ENCODE assay signal across 14 mouse cellular contexts in genomic region chr11:76339141-76339540, GRCm38 (mm10). TPM values are rescaled to one million over a fixed set of nuclear protein-coding genes. Genes with fewer than 3 reads are reported as not detected.
DNase-seq lines count a peak whose midpoint lies in the region; ATAC-seq and TF ChIP-seq lines count a peak whose summit lies in the region.
"Had no signal": no experiment of that assay in that cellular context is flagged by ENCODE, and none has a peak within 500 bp of the region (broad histone marks: within the 10 kb centered on the region; RNA-seq: fewer than 3 reads in every experiment).

No protein-coding gene starts in this region.

- H3K27me3 ChIP-seq in forebrain, postnatal 0 days (ENCODE audit: insufficient read depth, low read length), result no peaks in the 10 kb centered on the region
- no peaks in the 10 kb centered on the region for H3K27me3 ChIP-seq in forebrain, embryonic 16.5 days (replicated peaks; ENCODE audit: control insufficient read depth, insufficient read depth, low read length)
- H3K27me3 ChIP-seq in neural tube, embryonic 13.5 days, result no peaks in the 10 kb centered on the region
- no peaks in the 10 kb centered on the region for H3K27me3 ChIP-seq in neural tube, embryonic 15.5 days (replicated peaks)
- no peaks in the 10 kb centered on the region for H3K27me3 ChIP-seq in embryonic facial prominence, embryonic 15.5 days
- H3K27me3 ChIP-seq: liver, embryonic 12.5 days; midbrain, embryonic 15.5 days had no signal

- H3K4me3 ChIP-seq in forebrain, postnatal 0 days (ENCODE audit: low read depth, low read length), result no peak overlapping the region
- H3K4me3 ChIP-seq in forebrain, embryonic 16.5 days (replicated peaks; ENCODE audit: low read length), result no peak overlapping the region
- no peak overlapping the region for H3K4me3 ChIP-seq in neural tube, embryonic 13.5 days
- no peak overlapping the region for H3K4me3 ChIP-seq in neural tube, embryonic 15.5 days (replicated peaks)
- H3K4me3 ChIP-seq in embryonic facial prominence, embryonic 15.5 days (replicated peaks), result no peak overlapping the region
- H3K4me3 ChIP-seq: erythroblast, embryonic 14.5 days; hindbrain, embryonic 10.5 days; left cerebral cortex, adult 2 months; liver, embryonic 12.5 days; midbrain, embryonic 15.5 days had no signal

- 45% methylated on average over 11 of the region's 11 CpGs for WGBS in forebrain, postnatal 0 days
- WGBS in forebrain, embryonic 16.5 days, result 58% methylated on average over 11 of the region's 11 CpGs
- 74% methylated on average over 11 of the region's 11 CpGs for WGBS in neural tube, embryonic 13.5 days
- WGBS in neural tube, embryonic 15.5 days, result 69% methylated on average over 11 of the region's 11 CpGs
- WGBS in embryonic facial prominence, embryonic 15.5 days, result 25% methylated on average over 11 of the region's 11 CpGs

- TF ChIP-seq CTCF in forebrain, postnatal 0 days (IDR thresholded peaks at IDR 0.05; ENCODE audit: low read depth), result no peak

- no peak overlapping the region for H3K27ac ChIP-seq in forebrain, postnatal 0 days (ENCODE audit: low read depth, low read length)
- H3K27ac ChIP-seq in forebrain, embryonic 16.5 days (ENCODE audit: low read length), result no peak overlapping the region
- H3K27ac ChIP-seq in neural tube, embryonic 13.5 days (replicated peaks), result peak overlapping the region; percentile 28; the same call in 1 of the 2 replicates
- H3K27ac ChIP-seq in neural tube, embryonic 15.5 days (replicated peaks), result no peak overlapping the region
- H3K27ac ChIP-seq in embryonic facial prominence, embryonic 15.5 days (replicated peaks), result peak overlapping the region; percentile 89
- H3K27ac ChIP-seq: hindbrain, embryonic 10.5 days; left cerebral cortex, adult 2 months; liver, embryonic 12.5 days; midbrain, embryonic 15.5 days had no signal

- no peaks in the 10 kb centered on the region for H3K9me3 ChIP-seq in forebrain, postnatal 0 days (ENCODE audit: low read length)
- H3K9me3 ChIP-seq in forebrain, embryonic 16.5 days (ENCODE audit: control insufficient read depth, low read length), result no peaks in the 10 kb centered on the region
- H3K9me3 ChIP-seq in neural tube, embryonic 13.5 days, result no peaks in the 10 kb centered on the region
- no peaks in the 10 kb centered on the region for H3K9me3 ChIP-seq in neural tube, embryonic 15.5 days (replicated peaks)
- H3K9me3 ChIP-seq in embryonic facial prominence, embryonic 15.5 days (replicated peaks), result no peaks in the 10 kb centered on the region
- H3K9me3 ChIP-seq: hindbrain, embryonic 10.5 days; liver, embryonic 12.5 days; midbrain, embryonic 15.5 days had no signal

- H3K4me1 ChIP-seq in forebrain, postnatal 0 days (ENCODE audit: insufficient read depth), result 0 out of 2 replicates have a peak, but pooled peaks cover 3% of the 10 kb centered on the region
- H3K4me1 ChIP-seq in forebrain, embryonic 16.5 days (replicated peaks; ENCODE audit: control insufficient read depth, insufficient read depth, low read length), result peaks cover 24% of the 10 kb centered on the region
- H3K4me1 ChIP-seq in neural tube, embryonic 13.5 days (replicated peaks), result peaks cover 57% of the 10 kb centered on the region
- H3K4me1 ChIP-seq in neural tube, embryonic 15.5 days, result peaks cover 39% of the 10 kb centered on the region
- peaks cover 84% of the 10 kb centered on the region for H3K4me1 ChIP-seq in embryonic facial prominence, embryonic 15.5 days

- H3K4me2 ChIP-seq in forebrain, postnatal 0 days (ENCODE audit: low read depth), result no peak overlapping the region
- no peak overlapping the region for H3K4me2 ChIP-seq in forebrain, embryonic 16.5 days (ENCODE audit: low read length)
- no peak overlapping the region for H3K4me2 ChIP-seq in neural tube, embryonic 13.5 days
- no peak overlapping the region for H3K4me2 ChIP-seq in neural tube, embryonic 15.5 days
- H3K4me2 ChIP-seq in embryonic facial prominence, embryonic 15.5 days (replicated peaks), result 0 out of 2 replicates have a peak overlapping the region, but pooled peaks have one; percentile 4
- H3K4me2 ChIP-seq: liver, embryonic 12.5 days; midbrain, embryonic 15.5 days had no signal

- ATAC-seq in forebrain, postnatal 0 days, result no peak
- no peak for ATAC-seq in forebrain, embryonic 16.5 days
- ATAC-seq in neural tube, embryonic 13.5 days (ENCODE audit: low read depth), result no peak
- no peak for ATAC-seq in neural tube, embryonic 15.5 days (ENCODE audit: low FRiP score)
- ATAC-seq in embryonic facial prominence, embryonic 15.5 days (ENCODE audit: insufficient number of reproducible peaks, low FRiP score, low TSS enrichment, low read depth), result no peak; the same call in 1 of the 2 replicates
- ATAC-seq: liver, embryonic 12.5 days; midbrain, embryonic 15.5 days had no signal

- no peaks in the 10 kb centered on the region for H3K36me3 ChIP-seq in forebrain, postnatal 0 days (ENCODE audit: insufficient read depth)
- no peaks in the 10 kb centered on the region for H3K36me3 ChIP-seq in forebrain, embryonic 16.5 days (ENCODE audit: control insufficient read depth, insufficient read depth)
- H3K36me3 ChIP-seq in neural tube, embryonic 13.5 days, result no peaks in the 10 kb centered on the region
- no peaks in the 10 kb centered on the region for H3K36me3 ChIP-seq in neural tube, embryonic 15.5 days
- no peaks in the 10 kb centered on the region for H3K36me3 ChIP-seq in embryonic facial prominence, embryonic 15.5 days
- H3K36me3 ChIP-seq: hindbrain, embryonic 10.5 days; liver, embryonic 12.5 days; midbrain, embryonic 15.5 days had no signal

- peak; percentile 38 for DNase-seq in forebrain, postnatal 0 days
- DNase-seq in kidney, adult 18-20 months, result no peak
- no peak for DNase-seq in thymus, postnatal 10 days (ENCODE audit: low spot score in 2 of 2)
- DNase-seq: adrenal gland, postnatal 25 days; kidney, adult 9 months had no signal

- H3K9ac ChIP-seq in forebrain, postnatal 0 days, result no peak overlapping the region
- H3K9ac ChIP-seq in forebrain, embryonic 16.5 days (replicated peaks; ENCODE audit: low read depth, low read length), result no peak overlapping the region
- H3K9ac ChIP-seq in neural tube, embryonic 13.5 days, result no peak overlapping the region
- no peak overlapping the region for H3K9ac ChIP-seq in neural tube, embryonic 15.5 days (replicated peaks)
- no peak overlapping the region for H3K9ac ChIP-seq in embryonic facial prominence, embryonic 15.5 days
- H3K9ac ChIP-seq: liver, embryonic 12.5 days; midbrain, embryonic 15.5 days had no signal

RNA-seq across cellular contexts. Expression of gene Nxn, which starts 59.8 kb away (rescaled TPM):
- total RNA-seq in forebrain, postnatal 0 days (2014; rRNA removed), result 19.0 and 22.1 TPM in 2 replicates
- polyA plus RNA-seq in forebrain, postnatal 0 days (2015; fragmentation: Nextera tagmentation; extraction: Ambion mirVana), result 10.7 and 12.7 TPM in 2 replicates
- polyA plus RNA-seq in forebrain, embryonic 16.5 days (2015; fragmentation: Nextera tagmentation; extraction: Ambion mirVana), result 14.5 and 15.6 TPM in 2 replicates
- 36.4 and 38.7 TPM in 2 replicates for polyA plus RNA-seq in neural tube, embryonic 13.5 days (2015; fragmentation: Nextera tagmentation; extraction: Ambion mirVana)
- polyA plus RNA-seq in neural tube, embryonic 15.5 days (2015; fragmentation: Nextera tagmentation; extraction: Ambion mirVana), result 27.3 and 29.8 TPM in 2 replicates
- 72.1 and 74.8 TPM in 2 replicates for polyA plus RNA-seq in embryonic facial prominence, embryonic 15.5 days (2015; fragmentation: Nextera tagmentation; extraction: Ambion mirVana)

Comparison
In these comparisons a context has a peak if more than half of its experiments do, and no peak if none do; other contexts are left out.
1. H3K27ac ChIP-seq: peak in neural tube, embryonic 13.5 days (single experiment) and embryonic facial prominence, embryonic 15.5 days (single experiment); none in forebrain, postnatal 0 days (single experiment), forebrain, embryonic 16.5 days (single experiment) and neural tube, embryonic 15.5 days (single experiment).